Mouse (Mus musculus) neutrophil, adult 5-6 weeks (primary cell): ENCODE measurements around the gene Gm42906. TPM values are rescaled to one million over a fixed set of nuclear protein-coding genes. Genes with fewer than 3 reads are reported as not detected.

ENCODE experiments used
- ATAC-seq: fragments of 151-379, 151-347 bp; 2 replicates; pipeline ENCODE4 v1.8.0; 2017; ENCODE audit warnings: mild to moderate bottlenecking, moderate TSS enrichment; ENCODE audit not compliant: insufficient number of reproducible peaks, poor library complexity, low FRiP score, severe bottlenecking; ENCODE audit errors: extremely low read depth
- total RNA-seq: library from RNA; stranded (forward); fragments of 200-1000 nt; gene quantifications from 2 replicates; pipeline ENCODE4 v1.2.3, GENCODE M21; 2017

The Gm42906 gene
- total RNA-seq, 1 experiment from 2014 or later = not detected

DNA sequence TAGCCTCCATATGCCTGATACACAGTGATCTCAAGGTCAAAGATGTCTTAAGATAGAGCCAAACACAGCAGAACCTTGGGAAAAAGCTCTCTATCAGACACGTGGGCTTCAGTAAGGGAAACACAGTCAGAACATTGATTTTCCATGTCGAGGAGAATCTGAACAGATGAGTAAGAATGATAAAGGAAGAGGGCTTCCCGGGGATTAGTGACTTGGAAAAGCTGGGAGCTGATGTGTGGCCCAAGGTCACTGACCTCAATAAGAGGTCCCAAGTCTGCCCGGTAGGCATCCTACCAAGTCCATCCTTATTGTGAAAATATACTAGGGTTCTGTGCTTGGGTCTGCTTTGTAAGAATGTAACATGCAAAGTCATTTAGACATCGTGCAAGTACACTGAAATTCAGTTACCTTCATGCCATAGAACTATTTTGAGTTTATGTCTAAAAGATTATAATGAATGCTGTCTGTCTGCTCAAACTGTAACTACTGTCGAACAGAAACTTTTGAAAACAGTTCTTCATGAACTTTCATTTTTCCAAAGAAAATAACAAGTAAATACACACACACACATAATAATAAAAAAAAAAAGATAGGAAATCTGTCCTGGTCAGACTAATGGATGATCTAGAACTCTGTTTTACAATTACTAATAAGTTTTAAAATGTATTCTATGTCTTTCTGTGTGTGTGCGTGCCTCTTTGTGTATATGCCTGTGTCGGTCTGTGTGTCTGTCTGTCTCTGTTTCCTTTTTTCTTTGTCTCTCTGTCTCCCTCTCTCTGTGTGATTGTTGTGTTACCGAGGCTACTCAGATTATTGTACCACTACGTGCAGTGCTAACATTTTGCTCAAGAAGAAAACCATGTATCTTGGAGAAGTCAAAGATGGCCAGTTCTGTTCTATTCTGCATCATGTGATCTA is 322.6 kb downstream of the Gm42906 start:
- ATAC-seq = no peak

DNA sequence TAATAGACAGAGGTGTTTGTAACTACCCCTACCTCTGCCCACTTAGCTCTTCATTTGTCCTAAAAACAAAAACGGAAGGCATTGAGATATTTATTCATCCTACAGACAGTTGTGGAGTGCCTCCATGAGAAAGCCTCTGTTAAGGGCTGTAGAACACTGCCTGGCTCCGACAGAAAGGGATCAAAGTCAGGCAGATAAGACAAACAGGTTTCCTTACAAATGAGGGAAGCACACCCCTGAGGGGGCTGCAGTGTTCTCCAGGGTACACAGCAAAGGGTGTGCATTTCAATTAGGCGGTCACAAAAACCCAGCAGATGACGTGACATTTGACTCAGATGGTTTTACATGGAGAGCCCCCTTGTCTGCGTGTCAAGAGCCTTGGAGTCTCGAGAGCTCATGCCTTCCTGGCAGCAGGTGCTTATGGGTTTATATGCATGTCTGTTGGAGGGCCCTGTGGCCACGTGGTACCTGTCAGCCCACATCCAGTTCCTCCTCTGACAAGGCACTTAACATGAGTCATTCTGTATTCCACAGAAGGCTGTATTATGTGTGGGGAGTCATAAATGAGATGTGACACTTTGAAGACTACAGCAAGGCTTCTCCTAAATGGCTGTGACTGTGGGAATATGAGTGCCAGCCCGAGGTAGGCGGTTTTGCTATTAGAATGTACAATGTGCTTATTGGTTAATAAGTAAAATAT is 323.5 kb downstream of the Gm42906 start:
- no peak for ATAC-seq

DNA sequence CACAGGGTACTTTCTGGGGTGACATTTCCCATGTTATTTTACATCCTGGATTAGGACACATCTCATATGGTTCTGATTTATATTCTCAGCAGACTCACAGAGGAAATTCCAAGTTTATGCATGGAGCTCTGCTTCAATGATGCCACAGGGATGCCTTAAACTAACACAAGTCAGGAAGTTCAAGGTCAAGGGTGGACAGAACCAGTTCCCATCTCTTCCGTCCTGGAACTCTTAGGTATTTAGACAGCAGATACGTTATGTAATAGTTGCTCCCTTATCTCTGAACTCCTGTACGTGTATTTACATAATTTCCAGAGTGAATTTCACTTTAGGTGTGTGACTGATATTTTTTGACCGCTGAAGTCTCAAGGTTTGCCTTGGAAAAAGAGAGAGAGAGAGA is 324.7 kb downstream of the Gm42906 start:
- ATAC-seq = no peak

DNA sequence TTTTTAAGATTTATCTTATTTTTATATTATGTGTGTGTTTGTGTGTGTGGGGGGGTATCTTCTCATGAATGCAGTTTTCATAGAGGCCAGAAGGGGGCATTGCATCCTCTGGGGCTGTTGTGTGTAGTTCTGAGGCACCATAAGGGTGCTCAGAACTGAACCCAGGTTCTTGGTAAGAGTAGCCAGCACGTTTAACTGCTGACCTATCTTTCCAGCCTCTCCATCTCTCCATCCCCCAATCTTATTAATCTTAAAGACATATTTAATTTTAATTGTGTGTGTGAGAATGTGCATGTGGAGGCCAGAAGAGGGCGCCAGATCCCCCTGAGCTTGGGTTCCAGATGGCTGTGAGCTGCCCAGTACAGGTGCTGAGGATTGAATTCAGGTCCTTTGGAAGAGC is 325.7 kb downstream of the Gm42906 start:
- no peak for ATAC-seq

DNA sequence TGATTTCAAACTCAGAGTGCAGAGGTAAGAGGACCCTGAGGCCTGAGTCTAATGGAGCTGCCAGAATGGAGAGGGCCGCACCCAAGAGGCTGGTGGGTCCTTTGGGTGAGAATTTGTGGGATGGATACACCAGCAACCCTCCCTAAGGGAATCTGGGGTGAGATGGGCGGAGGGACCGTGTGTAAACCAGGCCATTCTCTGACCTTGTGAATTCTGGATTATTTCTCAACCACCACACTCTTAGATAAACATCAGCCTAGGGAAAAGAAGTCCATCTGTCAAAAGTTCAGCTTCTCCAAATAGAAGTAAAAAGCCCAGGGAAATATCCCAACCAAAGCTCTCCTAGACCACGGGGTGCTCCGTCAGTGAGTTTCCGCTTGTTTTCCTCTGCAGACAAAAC is 332.0 kb downstream of the Gm42906 start:
- ATAC-seq = no peak

DNA sequence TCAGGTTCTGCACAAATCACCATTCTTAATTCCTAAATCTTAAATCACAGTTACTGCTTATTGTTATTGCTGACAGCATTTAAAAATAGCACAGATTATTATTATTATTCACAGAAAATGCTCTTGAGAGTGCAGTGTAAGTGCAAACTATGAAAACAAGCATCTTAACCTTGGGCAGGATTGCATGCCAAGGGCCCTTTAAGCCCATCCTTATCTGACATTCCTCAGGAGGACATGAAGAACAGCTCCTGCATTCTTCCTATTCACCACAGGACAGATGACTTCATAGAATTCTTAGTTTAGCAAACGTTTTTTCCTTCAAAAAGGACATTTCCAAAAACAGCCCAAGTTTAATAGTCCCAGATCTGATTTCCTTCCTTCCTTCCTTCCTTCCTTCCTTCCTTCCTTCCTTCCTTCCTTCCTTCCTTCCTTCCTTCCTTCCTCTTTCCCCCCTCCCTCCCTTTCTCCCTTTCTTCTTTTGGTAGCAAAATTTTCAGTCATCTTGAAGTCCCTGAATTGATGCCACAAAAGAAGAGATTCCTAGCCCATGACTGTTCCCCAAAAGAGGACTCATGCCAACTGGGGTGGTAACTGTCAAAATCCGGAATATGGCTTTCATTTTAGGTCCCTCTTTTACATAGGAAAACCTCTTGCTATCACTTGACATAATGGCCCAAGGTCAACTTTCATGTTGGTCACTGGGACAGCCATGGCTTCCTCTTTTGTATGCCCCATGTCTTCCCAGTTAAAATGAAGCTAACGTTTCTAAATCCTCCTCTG is 334.9 kb downstream of the Gm42906 start:
- no peak for ATAC-seq

DNA sequence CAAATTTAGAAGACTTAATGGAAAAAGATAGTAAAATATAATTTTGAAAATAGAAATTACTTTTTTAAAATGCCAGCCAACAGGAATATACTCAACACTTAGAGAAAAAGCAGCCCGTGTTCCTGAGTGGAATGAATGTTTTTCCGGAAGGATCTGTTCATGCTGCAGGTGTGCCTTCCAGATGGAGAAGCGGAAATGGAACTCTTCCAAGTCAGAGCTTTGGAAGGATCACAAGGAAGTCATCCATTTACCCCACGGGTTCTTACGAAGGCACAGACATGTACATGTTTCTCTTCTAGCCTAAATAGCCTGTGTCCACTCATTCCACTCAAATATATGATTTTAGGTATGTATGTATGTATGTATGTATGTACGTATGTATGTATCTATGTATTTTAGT is 337.0 kb downstream of the Gm42906 start:
- no peak for ATAC-seq

DNA sequence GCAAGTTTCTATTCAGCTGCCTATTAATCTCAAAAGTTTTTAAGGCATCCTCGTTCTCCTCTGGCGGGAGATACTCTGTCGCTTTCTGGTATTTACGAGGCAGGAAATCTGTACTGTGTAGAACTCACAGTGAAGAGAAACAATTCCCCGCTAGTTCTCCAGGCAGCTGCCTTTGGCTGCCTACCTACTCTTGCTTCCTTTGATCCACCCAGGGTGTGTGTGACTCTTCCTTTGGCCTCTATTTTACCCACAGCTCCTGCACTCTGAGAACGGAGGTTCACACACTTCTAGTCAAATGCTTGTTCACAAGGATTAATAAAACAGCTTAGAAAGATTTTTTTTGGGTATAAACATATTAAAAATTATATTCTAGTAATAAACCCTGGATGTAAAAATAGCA is 338.8 kb downstream of the Gm42906 start:
- no peak for ATAC-seq

DNA sequence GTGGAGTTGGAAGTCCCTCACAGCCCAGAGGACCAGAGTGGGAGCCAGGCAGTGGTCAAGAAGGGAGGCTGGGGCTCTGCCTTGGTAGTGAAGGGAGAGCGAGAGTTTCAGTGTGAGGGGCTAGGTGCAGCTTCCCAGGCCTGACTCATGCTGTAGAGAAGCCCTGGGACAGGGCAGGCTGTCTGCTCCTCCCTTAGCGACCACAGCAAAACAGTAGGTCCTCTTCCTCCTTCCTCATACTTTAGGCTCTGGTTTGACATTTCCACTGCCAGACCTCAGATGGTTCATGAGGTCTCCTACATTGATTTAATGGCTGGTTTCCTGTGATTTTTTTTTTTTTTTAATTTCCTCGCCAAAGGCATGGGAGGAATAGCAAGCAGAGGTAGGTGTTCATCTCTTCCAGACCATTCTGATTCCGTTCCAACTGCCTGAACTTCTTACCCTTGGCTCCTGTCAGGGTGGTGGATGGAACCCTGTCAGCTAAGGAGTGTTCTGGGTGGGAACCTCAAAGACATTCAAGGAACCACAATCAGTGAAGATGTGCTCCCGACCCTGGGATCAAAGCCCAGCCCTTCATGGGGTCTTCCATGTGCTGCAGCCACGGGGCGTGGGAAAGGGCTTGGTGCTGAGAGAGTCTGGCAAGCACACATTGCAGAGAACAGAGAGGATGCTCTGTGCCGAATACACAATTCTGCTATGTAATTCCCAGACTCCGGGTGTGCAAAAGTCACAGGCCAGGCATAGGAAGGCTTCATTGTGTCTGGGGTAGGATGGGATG is 341.3 kb downstream of the Gm42906 start:
- ATAC-seq = no peak

DNA sequence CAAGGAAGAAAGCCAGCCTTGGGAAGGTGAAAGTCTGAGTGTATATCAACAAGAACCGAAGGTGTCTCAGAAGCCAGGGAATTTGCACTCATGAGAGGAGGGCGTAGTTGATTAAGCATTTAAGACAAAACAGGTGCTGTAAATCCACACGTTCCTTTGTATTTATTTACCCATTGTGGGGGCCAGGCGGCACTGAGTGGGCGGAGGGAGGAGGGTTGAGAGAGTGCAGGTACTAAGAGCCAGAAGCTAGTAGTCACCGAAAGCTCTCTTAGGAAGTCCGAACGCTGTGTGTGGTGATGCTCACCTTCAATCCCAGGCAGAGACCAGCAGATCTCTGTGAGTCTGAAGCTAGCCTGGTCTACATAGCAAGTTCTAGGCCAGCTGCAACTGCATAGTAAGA is 342.2 kb downstream of the Gm42906 start:
- ATAC-seq = no peak

DNA sequence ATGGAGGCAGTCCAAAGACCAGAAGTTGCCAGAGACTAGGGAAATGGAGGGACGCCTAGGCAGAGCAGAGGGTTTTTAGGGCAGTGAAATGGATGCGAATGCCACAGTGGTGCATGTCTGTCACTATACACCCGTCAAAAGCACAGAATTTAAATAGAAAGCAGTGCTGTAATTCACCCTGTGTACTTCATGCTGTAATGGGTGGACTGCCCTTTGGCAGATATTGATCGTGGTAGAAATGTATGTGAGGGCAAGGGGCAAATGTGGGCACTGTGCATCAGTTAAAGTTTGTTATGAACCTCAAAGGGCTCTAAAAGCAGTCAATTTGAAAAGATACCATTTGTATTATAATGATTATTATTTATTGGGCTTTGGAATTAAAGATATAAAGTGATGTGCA is 347.7 kb downstream of the Gm42906 start:
- ATAC-seq = no peak

DNA sequence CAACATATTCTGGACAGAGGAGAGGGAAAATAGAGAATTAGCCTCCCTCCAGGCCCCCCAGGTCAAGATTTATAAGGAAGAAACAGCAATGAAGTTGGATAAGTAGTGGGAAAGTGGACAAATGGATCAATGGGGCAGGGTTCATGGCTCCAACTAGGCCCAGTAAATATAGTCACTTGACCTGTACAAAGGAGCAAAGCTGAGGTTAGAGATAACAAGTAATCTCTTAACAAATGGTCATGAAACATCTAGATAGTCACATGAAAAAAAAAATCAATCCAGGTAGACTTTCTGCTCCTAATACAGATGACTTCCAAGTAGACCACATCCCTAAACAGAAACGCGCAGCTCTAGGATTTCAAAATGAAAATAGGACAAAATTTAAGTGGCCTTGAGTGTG is 350.0 kb downstream of the Gm42906 start:
- no peak for ATAC-seq

DNA sequence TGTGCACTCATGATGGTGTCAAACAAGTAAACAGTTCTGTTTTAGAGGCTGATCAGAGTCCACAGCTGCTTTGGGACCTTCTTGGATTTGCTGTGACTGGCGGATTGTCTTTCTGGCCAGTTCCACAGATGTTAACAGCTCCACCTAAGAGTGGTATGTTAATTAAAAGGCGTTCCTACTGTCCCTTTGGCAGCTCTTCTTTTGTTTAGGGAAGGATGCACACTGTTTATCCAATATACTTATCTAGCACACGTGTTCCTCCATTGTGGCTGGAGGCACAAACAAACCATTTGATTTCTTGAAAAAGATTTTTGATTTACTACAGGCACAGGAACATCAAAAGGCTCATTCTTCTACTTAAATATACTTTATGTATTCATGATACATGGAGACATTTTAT is 351.0 kb downstream of the Gm42906 start:
- ATAC-seq = no peak

DNA sequence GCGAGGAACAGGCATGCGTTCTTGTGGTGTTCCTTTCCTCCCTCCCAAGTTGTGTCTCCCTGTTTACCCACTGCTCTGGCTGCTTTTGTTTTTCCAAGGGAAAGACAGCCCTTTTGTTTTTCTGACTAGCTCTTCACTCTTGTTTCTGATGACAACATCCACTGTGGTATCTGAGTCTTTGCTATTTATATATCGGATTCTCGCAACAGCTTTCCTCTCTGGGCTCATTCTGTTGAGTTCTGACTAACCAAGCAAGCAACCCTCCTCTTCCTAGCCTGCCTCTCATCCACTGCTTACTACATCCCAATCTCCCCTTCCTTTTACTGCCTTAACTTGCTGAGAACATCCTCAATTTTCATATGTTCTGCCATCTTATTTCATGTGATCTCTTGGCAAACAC is 353.7 kb downstream of the Gm42906 start:
- no peak for ATAC-seq

DNA sequence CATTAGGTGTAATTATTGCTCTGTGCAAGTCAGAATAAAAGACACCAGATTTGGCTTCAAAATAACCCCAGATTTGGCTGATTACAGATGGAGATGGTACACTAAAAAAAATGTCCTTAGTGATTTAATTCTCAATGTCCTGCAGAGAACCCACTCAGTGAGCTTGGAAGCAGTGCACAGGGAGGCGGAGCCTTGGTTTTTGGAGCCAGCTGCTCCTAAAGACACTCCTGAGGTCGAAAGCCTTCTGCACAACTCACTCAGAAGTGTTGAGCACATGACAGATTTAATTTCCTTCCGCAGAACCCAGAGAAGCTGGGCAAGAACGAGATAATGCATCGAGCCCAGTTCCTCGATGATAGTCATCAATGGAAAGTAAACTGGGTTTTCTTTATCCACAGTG is 356.5 kb downstream of the Gm42906 start:
- no peak for ATAC-seq

DNA sequence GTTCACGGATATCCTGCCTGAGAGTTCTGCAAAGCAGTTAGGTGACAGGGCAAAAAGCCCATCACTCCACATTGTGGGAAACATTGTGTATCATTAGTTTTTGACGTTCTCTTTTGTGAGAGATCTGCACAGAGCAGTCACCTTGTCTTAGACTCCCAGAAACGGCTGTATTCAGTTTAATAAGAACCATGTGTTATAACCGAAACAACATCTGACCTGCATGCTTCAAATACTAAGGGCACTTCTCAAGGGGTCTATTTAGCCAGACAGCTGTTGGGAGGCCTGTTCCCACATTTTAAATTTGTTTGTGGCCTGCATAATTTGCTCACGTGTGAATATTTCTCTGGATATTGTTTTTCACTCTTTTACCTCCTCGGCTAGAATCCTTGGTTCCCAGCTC is 357.1 kb downstream of the Gm42906 start:
- no peak for ATAC-seq

DNA sequence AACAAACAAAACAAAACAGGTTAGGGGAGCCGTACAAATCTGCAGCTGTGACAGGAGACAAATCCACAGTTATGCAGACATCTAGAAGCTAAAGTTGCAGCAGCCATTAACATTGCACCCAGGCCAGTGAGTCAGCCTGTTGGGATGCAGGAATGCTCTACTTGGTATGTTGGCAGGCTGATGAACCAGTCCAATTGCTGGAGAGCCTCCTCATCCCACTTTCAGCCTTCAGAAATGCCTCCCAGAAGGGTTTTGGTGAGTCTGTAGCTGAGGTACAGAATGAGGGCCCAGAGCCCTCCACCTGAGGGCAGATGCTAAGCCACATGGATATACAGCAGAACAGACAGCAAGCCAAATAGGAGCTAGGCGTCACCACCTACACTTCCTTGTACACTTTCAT is 358.4 kb downstream of the Gm42906 start:
- ATAC-seq = no peak

DNA sequence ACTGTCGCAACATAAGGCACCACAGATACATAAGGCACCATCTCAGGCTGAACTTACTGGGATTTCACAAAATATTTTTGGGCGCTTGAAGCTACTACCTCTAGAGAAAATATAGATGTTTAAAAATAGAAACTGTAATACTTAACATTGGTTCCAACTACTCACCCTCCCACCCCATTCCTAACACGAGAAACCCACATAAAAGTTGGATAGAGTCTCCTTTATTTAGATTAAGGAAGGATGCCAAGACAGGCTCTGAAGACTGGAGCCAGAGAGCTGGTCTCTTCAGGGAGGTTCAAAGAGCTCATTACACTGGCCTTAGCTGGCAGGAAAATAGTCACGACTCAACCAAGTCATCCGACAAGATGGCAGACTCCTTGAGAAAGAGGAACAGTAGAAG is 361.9 kb downstream of the Gm42906 start:
- ATAC-seq = no peak

DNA sequence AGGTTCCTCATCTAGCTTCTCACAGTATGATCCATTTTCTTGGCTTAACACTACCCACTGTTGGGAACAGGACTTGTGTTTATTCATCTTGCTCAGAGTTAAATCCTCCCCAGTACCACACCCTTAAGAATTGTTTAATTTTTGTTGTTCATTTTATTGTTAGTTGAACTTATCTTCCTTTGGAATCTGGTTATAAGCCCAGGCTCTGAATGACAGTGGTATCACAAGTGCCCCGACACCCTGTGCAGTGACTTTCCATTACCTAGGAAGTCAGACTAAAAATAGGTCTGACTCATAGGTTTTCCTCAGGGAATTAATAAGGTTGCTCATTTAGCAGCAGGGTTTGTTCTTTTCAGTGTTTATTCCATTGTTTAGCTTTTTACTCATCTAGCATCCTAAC is 362.7 kb downstream of the Gm42906 start:
- no peak for ATAC-seq
